ENCODE assay signal across 26 mouse cellular contexts in genomic region chr10:37157156-37157555, GRCm38 (mm10). TPM values are rescaled to one million over a fixed set of nuclear protein-coding genes. Genes with fewer than 3 reads are reported as not detected.
DNase-seq lines count a peak whose midpoint lies in the region; ATAC-seq and TF ChIP-seq lines count a peak whose summit lies in the region.
"Had no signal": no experiment of that assay in that cellular context is flagged by ENCODE, and none has a peak within 500 bp of the region (broad histone marks: within the 10 kb centered on the region; RNA-seq: fewer than 3 reads in every experiment).

No protein-coding gene starts in this region.

- TF ChIP-seq POLR2A in cerebellum, adult 2 months (IDR thresholded peaks at IDR 0.05; ENCODE audit: borderline replicate concordance, insufficient read depth, low read length): no peak

- no peaks in the 10 kb centered on the region for H3K27me3 ChIP-seq in cerebellum, adult 2 months (ENCODE audit: control insufficient read depth, insufficient read depth, low read length)
- no peaks in the 10 kb centered on the region for H3K27me3 ChIP-seq in embryonic facial prominence, embryonic 15.5 days
- no peaks in the 10 kb centered on the region for H3K27me3 ChIP-seq in liver, postnatal 0 days (ENCODE audit: insufficient read depth, low read length)
- H3K27me3 ChIP-seq: forebrain, embryonic 13.5 days; hindbrain, embryonic 15.5 days; intestine, embryonic 15.5 days; limb, embryonic 12.5 days; megakaryocyte, embryonic 14.5 days; midbrain, embryonic 13.5 days; Patski; stomach, embryonic 15.5 days had no signal

- H3K4me3 ChIP-seq in cerebellum, adult 2 months (replicated peaks; ENCODE audit: insufficient read depth, low read depth, low read length): no peak overlapping the region
- no peak overlapping the region for H3K4me3 ChIP-seq in embryonic facial prominence, embryonic 15.5 days (replicated peaks)
- no peak overlapping the region for H3K4me3 ChIP-seq in liver, postnatal 0 days (ENCODE audit: low read depth, low read length)
- H3K4me3 ChIP-seq: forebrain, embryonic 13.5 days; heart, embryonic 10.5 days; hindbrain, embryonic 15.5 days; intestine, embryonic 15.5 days; limb, embryonic 12.5 days; megakaryocyte, embryonic 14.5 days; midbrain, embryonic 13.5 days; stomach, embryonic 15.5 days had no signal

- no peak overlapping the region for H3K4me2 ChIP-seq in embryonic facial prominence, embryonic 15.5 days (replicated peaks)
- H3K4me2 ChIP-seq in liver, postnatal 0 days (ENCODE audit: low read depth, low read length): no peak overlapping the region
- H3K4me2 ChIP-seq: forebrain, embryonic 13.5 days; hindbrain, embryonic 15.5 days; intestine, embryonic 15.5 days; limb, embryonic 12.5 days; liver, embryonic 11.5 days; midbrain, embryonic 13.5 days; stomach, embryonic 15.5 days had no signal

- H3K9ac ChIP-seq in embryonic facial prominence, embryonic 15.5 days: no peak overlapping the region
- no peak overlapping the region for H3K9ac ChIP-seq in liver, postnatal 0 days (replicated peaks)
- H3K9ac ChIP-seq: forebrain, embryonic 13.5 days; hindbrain, embryonic 15.5 days; intestine, embryonic 15.5 days; limb, embryonic 12.5 days; midbrain, embryonic 13.5 days; stomach, embryonic 15.5 days had no signal

- H3K4me1 ChIP-seq in cerebellum, adult 2 months (ENCODE audit: control insufficient read depth, insufficient read depth, low read length): no peaks in the 10 kb centered on the region
- peaks cover 3% of the 10 kb centered on the region; the same call in 1 of the 2 replicates for H3K4me1 ChIP-seq in embryonic facial prominence, embryonic 15.5 days
- no peaks in the 10 kb centered on the region for H3K4me1 ChIP-seq in liver, postnatal 0 days (ENCODE audit: insufficient read depth)
- H3K4me1 ChIP-seq: forebrain, embryonic 13.5 days; heart, embryonic 10.5 days; hindbrain, embryonic 15.5 days; limb, embryonic 12.5 days; midbrain, embryonic 13.5 days; stomach, embryonic 15.5 days had no signal

- WGBS in cerebellum, adult 2 months: 75% methylated on average over 5 of the region's 5 CpGs
- WGBS in embryonic facial prominence, embryonic 15.5 days: 64% methylated on average over 5 of the region's 5 CpGs
- WGBS in liver, postnatal 0 days (ENCODE audit: insufficient replicate concordance): 80% methylated on average over 5 of the region's 5 CpGs

- DNase-seq in cerebellum, adult 2 months: peak; percentile 8 to 14
- peak; percentile 7 to 8 for DNase-seq in layer of hippocampus, adult 8-10 months (ENCODE audit: low spot score in 2 of 2)
- DNase-seq in layer of hippocampus, postnatal 25 days (ENCODE audit: extremely low spot score in 1 of 2, low spot score in 1 of 2): no peak
- DNase-seq in skeletal muscle tissue, adult 2 months (ENCODE audit: low read depth, low spot score): peak; percentile 27
- no peak for DNase-seq in liver, postnatal 0 days
- no peak for DNase-seq in spleen, postnatal 10 days (ENCODE audit: low spot score in 2 of 2)
- DNase-seq: adrenal gland, postnatal 25 days; heart, postnatal 4 days; kidney, adult 9 months; kidney, postnatal 14 days; layer of hippocampus, postnatal 36 days; lung, adult 18-20 months; lung, postnatal 14 days; thymus, postnatal 36 days had no signal

- ATAC-seq in cerebellum, adult (ENCODE audit: insufficient number of reproducible peaks, low FRiP score, low TSS enrichment): no peak; the same call in 1 of the 2 replicates
- ATAC-seq in embryonic facial prominence, embryonic 15.5 days (ENCODE audit: insufficient number of reproducible peaks, low FRiP score, low TSS enrichment, low read depth): no peak
- no peak for ATAC-seq in liver, postnatal 0 days
- ATAC-seq: forebrain, embryonic 13.5 days; intestine, embryonic 15.5 days; midbrain, embryonic 13.5 days; Patski had no signal

- TF ChIP-seq EP300 in liver, postnatal 0 days (IDR thresholded peaks at IDR 0.05; ENCODE audit: low read depth): no peak

- H3K9me3 ChIP-seq in embryonic facial prominence, embryonic 15.5 days (replicated peaks): no peaks in the 10 kb centered on the region
- no peaks in the 10 kb centered on the region for H3K9me3 ChIP-seq in liver, postnatal 0 days (ENCODE audit: low read length)
- H3K9me3 ChIP-seq: forebrain, embryonic 13.5 days; heart, embryonic 10.5 days; hindbrain, embryonic 15.5 days; intestine, embryonic 15.5 days; limb, embryonic 12.5 days; midbrain, embryonic 13.5 days; stomach, embryonic 15.5 days had no signal

- TF ChIP-seq CTCF in cerebellum, adult 2 months (IDR thresholded peaks at IDR 0.05; ENCODE audit: borderline replicate concordance, insufficient read depth, low read depth, low read length): no peak
- no peak for TF ChIP-seq CTCF in liver, postnatal 0 days (IDR thresholded peaks at IDR 0.05; ENCODE audit: low read depth)

- no peak overlapping the region for H3K27ac ChIP-seq in cerebellum, adult 2 months (ENCODE audit: insufficient read depth, low read length)
- peak overlapping the region; percentile 39; the same call in 1 of the 2 replicates for H3K27ac ChIP-seq in embryonic facial prominence, embryonic 15.5 days (replicated peaks)
- no peak overlapping the region for H3K27ac ChIP-seq in liver, postnatal 0 days (ENCODE audit: low read depth)
- H3K27ac ChIP-seq: forebrain, embryonic 13.5 days; heart, embryonic 10.5 days; hindbrain, embryonic 15.5 days; intestine, embryonic 15.5 days; limb, embryonic 12.5 days; midbrain, embryonic 13.5 days; stomach, embryonic 15.5 days had no signal

- no peaks in the 10 kb centered on the region for H3K36me3 ChIP-seq in embryonic facial prominence, embryonic 15.5 days
- no peaks in the 10 kb centered on the region for H3K36me3 ChIP-seq in liver, postnatal 0 days (replicated peaks; ENCODE audit: insufficient read depth, low read length)
- H3K36me3 ChIP-seq: heart, embryonic 10.5 days; hindbrain, embryonic 15.5 days; intestine, embryonic 15.5 days; limb, embryonic 12.5 days; midbrain, embryonic 13.5 days; stomach, embryonic 15.5 days had no signal

RNA-seq across cellular contexts. Expression of gene Marcks, which starts 18.4 kb away (rescaled TPM):
- polyA plus RNA-seq in cerebellum, adult 2 months (2012; rRNA removed): 51.9 and 54.1 TPM in 2 replicates
- total RNA-seq in layer of hippocampus, adult 8-10 months (2022): 100 to 1,000 TPM in 1 of 4 experiments, 10 to 100 TPM in 3; 75.1 to 100 (median 86.0) TPM
- total RNA-seq in layer of hippocampus, postnatal 25 days (2021): 100 to 1,000 TPM; 130 to 131 TPM
- 141 and 153 TPM in 2 replicates for polyA plus RNA-seq in embryonic facial prominence, embryonic 15.5 days (2015; fragmentation: Nextera tagmentation; extraction: Ambion mirVana)
- polyA plus RNA-seq in liver, postnatal 0 days (2015; fragmentation: Nextera tagmentation; extraction: Ambion mirVana): 24.8 and 25.3 TPM in 2 replicates

Comparison
In these comparisons a context has a peak if more than half of its experiments do, and no peak if none do; other contexts are left out.
1. DNase-seq: peak in cerebellum, adult 2 months (2 of 2), layer of hippocampus, adult 8-10 months (2 of 2) and skeletal muscle tissue, adult 2 months (single experiment); none in layer of hippocampus, postnatal 25 days (0 of 2), liver, postnatal 0 days (single experiment) and spleen, postnatal 10 days (0 of 2).